Mouse (Mus musculus) forebrain, embryonic 16.5 days (tissue): ENCODE results near the gene Lmtk3. TPM values are rescaled to one million over a fixed set of nuclear protein-coding genes. Genes with fewer than 3 reads are reported as not detected.

Experiments
- polyA plus RNA-seq: library from polyadenylated mRNA; unstranded; fragments of >200 nt; fragmentation: Nextera tagmentation; extraction: Ambion mirVana; gene quantifications from 2 replicates; pipeline ENCODE4 v1.2.1, GENCODE M21; 2015

The Lmtk3 gene
- polyA plus RNA-seq, 1 experiment from 2014 or later: 26.4 TPM

Other genes starting within 250 kb of the Lmtk3 start
- gene Hsd17b14, start 228.8 kb upstream of the Lmtk3 start, polyA plus RNA-seq: not detected in 2 replicates
- gene Bcat2, start 213.6 kb upstream of the Lmtk3 start, polyA plus RNA-seq: 24.2 and 24.5 TPM in 2 replicates
- gene Fgf21, start 168.2 kb upstream of the Lmtk3 start, polyA plus RNA-seq: not detected in 2 replicates
- not detected in 2 replicates for gene Fut1, start 166.4 kb upstream of the Lmtk3 start, polyA plus RNA-seq
- gene Izumo1, start 161.9 kb upstream of the Lmtk3 start, polyA plus RNA-seq: not detected in 2 replicates
- gene Rasip1, start 156.2 kb upstream of the Lmtk3 start, polyA plus RNA-seq: 13.5 and 15.1 TPM in 2 replicates
- 2.8 and 4.2 TPM in 2 replicates for gene Mamstr, start 143.8 kb upstream of the Lmtk3 start, polyA plus RNA-seq
- 0.10 and 0.21 TPM in 2 replicates for gene Fut2, start 117.3 kb upstream of the Lmtk3 start, polyA plus RNA-seq
- gene Ntn5, start 99.7 kb upstream of the Lmtk3 start, polyA plus RNA-seq: 0.80 and 0.84 TPM in 2 replicates
- gene Sec1, start 89.3 kb upstream of the Lmtk3 start, polyA plus RNA-seq: 0.10 and 0.25 TPM in 2 replicates
- gene Car11, start 83.9 kb upstream of the Lmtk3 start, polyA plus RNA-seq: 40.1 and 64.4 TPM in 2 replicates
- gene Dbp, start 78.7 kb upstream of the Lmtk3 start, polyA plus RNA-seq: 4.1 and 4.3 TPM in 2 replicates
- gene Rpl18, start 68.3 kb upstream of the Lmtk3 start, polyA plus RNA-seq: 567 and 579 TPM in 2 replicates
- 29.9 and 31.1 TPM in 2 replicates for gene Sphk2, start 65.7 kb upstream of the Lmtk3 start, polyA plus RNA-seq
- 0.60 and 1.1 TPM in 2 replicates for gene Fam83e, start 62.5 kb upstream of the Lmtk3 start, polyA plus RNA-seq
- gene Spaca4, start 57.9 kb upstream of the Lmtk3 start, polyA plus RNA-seq: not detected in 2 replicates
- 5.5 and 7.1 TPM in 2 replicates for gene Sult2b1, start 931 bp downstream of the Lmtk3 start, polyA plus RNA-seq
- 327 and 379 TPM in 2 replicates for gene Cyth2, start 30.8 kb downstream of the Lmtk3 start, polyA plus RNA-seq
- gene Kcnj14, start 41.0 kb downstream of the Lmtk3 start, polyA plus RNA-seq: 0.85 and 1.1 TPM in 2 replicates
- gene Grwd1, start 47.2 kb downstream of the Lmtk3 start, polyA plus RNA-seq: 45.3 and 46.1 TPM in 2 replicates
- 41.8 TPM in 2 replicates for gene Kdelr1, start 89.0 kb downstream of the Lmtk3 start, polyA plus RNA-seq
- 0.56 and 1.5 TPM in 2 replicates for gene Grin2d, start 94.6 kb downstream of the Lmtk3 start, polyA plus RNA-seq
- gene Syngr4, start 113.0 kb downstream of the Lmtk3 start, polyA plus RNA-seq: 0.63 TPM in 1 of 2 replicates, not detected in the other
- 5.7 and 6.0 TPM in 2 replicates for gene Tmem143, start 113.2 kb downstream of the Lmtk3 start, polyA plus RNA-seq
- gene Emp3, start 137.7 kb downstream of the Lmtk3 start, polyA plus RNA-seq: 19.2 and 21.6 TPM in 2 replicates
- gene Ccdc114, start 140.3 kb downstream of the Lmtk3 start, polyA plus RNA-seq: 3.1 and 4.6 TPM in 2 replicates
- 0.47 and 0.86 TPM in 2 replicates for gene Abcc6, start 246.6 kb downstream of the Lmtk3 start, polyA plus RNA-seq
- 46.0 and 47.1 TPM in 2 replicates for gene Nomo1, start 250.0 kb downstream of the Lmtk3 start, polyA plus RNA-seq